Mouse (Mus musculus): Measurements from ENCODE around the gene Rad51d. TPM values are rescaled to one million over a fixed set of nuclear protein-coding genes. Genes with fewer than 3 reads are reported as not detected.

The Rad51d gene
- total and polyA plus RNA-seq, 2 experiments from 2014 or later: 8.9 to 9.7 TPM

DNA sequence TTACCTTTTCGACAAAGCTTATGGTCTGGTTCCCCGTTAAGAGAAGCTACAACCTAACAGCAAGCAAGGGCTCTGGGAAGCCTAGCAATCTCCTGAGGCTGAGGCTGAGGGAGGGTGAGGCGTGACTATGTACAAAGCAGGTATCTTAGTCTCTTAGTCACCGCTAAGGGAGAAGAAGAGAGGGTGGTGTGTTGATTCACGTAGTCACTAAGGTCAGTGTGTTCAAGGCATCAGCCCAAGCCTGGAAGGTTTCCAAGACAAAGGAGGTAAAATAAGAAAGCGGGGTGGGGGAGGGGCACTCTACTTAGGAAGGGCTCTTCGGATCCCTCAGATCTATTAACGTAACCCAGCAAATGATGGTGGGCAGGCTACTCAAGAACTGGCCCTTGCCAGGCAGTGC, 28.9 kb downstream of the Rad51d start:
- H3K4me3 ChIP-seq (ENCODE audit: low read length): no peak overlapping the region
- no peak overlapping the region for H3K9ac ChIP-seq (replicated peaks; ENCODE audit: low read length)
- no peak overlapping the region for H3K27ac ChIP-seq
- ATAC-seq (no peak), DNase-seq (ENCODE audit: low spot score) (no peak)
- no peaks in the 10 kb centered on the region for H3K4me1 ChIP-seq (ENCODE audit: insufficient read depth, low read length)
- no peaks in the 10 kb centered on the region for H3K27me3 ChIP-seq (ENCODE audit: insufficient read depth, low read length)
- no peaks in the 10 kb centered on the region for H3K36me3 ChIP-seq (ENCODE audit: insufficient read depth, low read length)
- H3K4me2 ChIP-seq (ENCODE audit: low read depth, low read length): no peak overlapping the region
- no peak for TF ChIP-seq CTCF (IDR thresholded peaks at IDR 0.05; ENCODE audit: low read depth)
- H3K9me3 ChIP-seq (ENCODE audit: low read length): no peaks in the 10 kb centered on the region
- 70% methylated on average over 8 of the region's 8 CpGs for WGBS

GRCm38 (mm10) chr11:82860759-82861158, 29.7 kb downstream of the Rad51d start:
- no peak overlapping the region for H3K27ac ChIP-seq
- DNase-seq (ENCODE audit: low spot score) (no peak), ATAC-seq (no peak)
- H3K36me3 ChIP-seq (ENCODE audit: insufficient read depth, low read length): no peaks in the 10 kb centered on the region
- no peak overlapping the region for H3K9ac ChIP-seq (replicated peaks; ENCODE audit: low read length)
- H3K4me1 ChIP-seq (ENCODE audit: insufficient read depth, low read length): no peaks in the 10 kb centered on the region
- H3K4me3 ChIP-seq (ENCODE audit: low read length): no peak overlapping the region
- 82% methylated on average over 6 of the region's 6 CpGs for WGBS
- no peaks in the 10 kb centered on the region for H3K9me3 ChIP-seq (ENCODE audit: low read length)
- no peak for TF ChIP-seq CTCF (IDR thresholded peaks at IDR 0.05; ENCODE audit: low read depth)
- H3K27me3 ChIP-seq (ENCODE audit: insufficient read depth, low read length): no peaks in the 10 kb centered on the region
- H3K4me2 ChIP-seq (ENCODE audit: low read depth, low read length): no peak overlapping the region

- WGBS: 73% methylated on average over 13 of the region's 13 CpGs
Observed at GRCm38 (mm10) chr11:82857307-82857848, 33.0 kb downstream of the Rad51d start.

GRCm38 (mm10) chr11:82856032-82856431, 34.4 kb downstream of the Rad51d start:
- Histone ChIP-seq H3K9ac (replicated peaks; ENCODE audit: low read length) (no peak overlapping the region), H3K9me3 (ENCODE audit: low read length) (no peaks in the 10 kb centered on the region), H3K36me3 (ENCODE audit: insufficient read depth, low read length) (no peaks in the 10 kb centered on the region), H3K4me2 (ENCODE audit: low read depth, low read length) (no peak overlapping the region), H3K27ac (no peak overlapping the region), H3K4me3 (ENCODE audit: low read length) (no peak overlapping the region), H3K27me3 (ENCODE audit: insufficient read depth, low read length) (no peaks in the 10 kb centered on the region), H3K4me1 (ENCODE audit: insufficient read depth, low read length) (no peaks in the 10 kb centered on the region)
- no peak for TF ChIP-seq CTCF (IDR thresholded peaks at IDR 0.05; ENCODE audit: low read depth)
- ATAC-seq (no peak), DNase-seq (ENCODE audit: low spot score) (peak; percentile 40)
- WGBS: 43% methylated on average over 10 of the region's 10 CpGs

More at GRCm38 (mm10) chr11:82857307-82857848, 33.0 kb downstream of the Rad51d start:
- Histone ChIP-seq H3K9ac (replicated peaks; ENCODE audit: low read length) (no peak overlapping the region), H3K4me2 (ENCODE audit: low read depth, low read length) (no peak overlapping the region), H3K4me1 (ENCODE audit: insufficient read depth, low read length) (no peaks in the 10 kb centered on the region), H3K27ac (no peak overlapping the region), H3K9me3 (ENCODE audit: low read length) (no peaks in the 10 kb centered on the region), H3K4me3 (ENCODE audit: low read length) (no peak overlapping the region), H3K27me3 (ENCODE audit: insufficient read depth, low read length) (no peaks in the 10 kb centered on the region), H3K36me3 (ENCODE audit: insufficient read depth, low read length) (no peaks in the 10 kb centered on the region)
- no peak for ATAC-seq
- no peak for DNase-seq (ENCODE audit: low spot score)
- no peak for TF ChIP-seq CTCF (IDR thresholded peaks at IDR 0.05; ENCODE audit: low read depth)

GRCm38 (mm10) chr11:82855327-82855973, 35.0 kb downstream of the Rad51d start:
- DNase-seq (ENCODE audit: low spot score): no peak
- no peak overlapping the region for H3K4me3 ChIP-seq (ENCODE audit: low read length)
- no peak overlapping the region for H3K4me2 ChIP-seq (ENCODE audit: low read depth, low read length)
- H3K9ac ChIP-seq (replicated peaks; ENCODE audit: low read length): no peak overlapping the region
- no peaks in the 10 kb centered on the region for H3K9me3 ChIP-seq (ENCODE audit: low read length)
- no peaks in the 10 kb centered on the region for H3K36me3 ChIP-seq (ENCODE audit: insufficient read depth, low read length)
- WGBS: 67% methylated on average over 9 of the region's 9 CpGs
- no peaks in the 10 kb centered on the region for H3K4me1 ChIP-seq (ENCODE audit: insufficient read depth, low read length)
- H3K27ac ChIP-seq: no peak overlapping the region
- no peak for ATAC-seq
- H3K27me3 ChIP-seq (ENCODE audit: insufficient read depth, low read length): no peaks in the 10 kb centered on the region
- TF ChIP-seq CTCF (IDR thresholded peaks at IDR 0.05; ENCODE audit: low read depth): no peak

GRCm38 (mm10) chr11:82854111-82854510, 36.3 kb downstream of the Rad51d start:
- TF ChIP-seq CTCF (IDR thresholded peaks at IDR 0.05; ENCODE audit: low read depth): no peak
- no peak for ATAC-seq
- 90% methylated on average over 6 of the region's 6 CpGs for WGBS

DNA sequence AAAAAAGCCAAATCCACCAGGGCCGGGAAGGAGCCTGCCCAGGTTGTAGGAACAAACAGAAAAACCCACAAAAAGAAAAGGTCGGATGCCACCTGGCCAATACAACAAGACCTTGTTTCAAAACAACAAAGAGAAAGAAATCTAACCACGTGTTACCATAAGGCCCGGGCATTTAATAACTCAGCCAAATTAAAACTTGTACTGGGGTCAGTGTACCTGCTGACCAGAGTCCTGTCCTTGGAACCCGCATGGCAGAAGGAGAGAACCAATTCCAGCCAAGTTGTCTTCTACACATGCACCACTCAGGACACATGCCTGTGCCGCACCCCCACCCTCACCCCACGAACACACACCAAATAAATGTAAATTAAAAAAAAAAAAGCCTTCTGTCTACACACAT, 37.5 kb downstream of the Rad51d start:
- Histone ChIP-seq H3K4me3 (ENCODE audit: low read length) (no peak overlapping the region), H3K4me2 (ENCODE audit: low read depth, low read length) (no peak overlapping the region), H3K27ac (no peak overlapping the region), H3K4me1 (ENCODE audit: insufficient read depth, low read length) (no peaks in the 10 kb centered on the region), H3K27me3 (ENCODE audit: insufficient read depth, low read length) (no peaks in the 10 kb centered on the region), H3K36me3 (ENCODE audit: insufficient read depth, low read length) (no peaks in the 10 kb centered on the region), H3K9me3 (ENCODE audit: low read length) (no peaks in the 10 kb centered on the region), H3K9ac (replicated peaks; ENCODE audit: low read length) (no peak overlapping the region)
- WGBS: 91% methylated on average over 7 of the region's 7 CpGs
- no peak for TF ChIP-seq CTCF (IDR thresholded peaks at IDR 0.05; ENCODE audit: low read depth)
- ATAC-seq (no peak), DNase-seq (ENCODE audit: low spot score) (no peak)

More at GRCm38 (mm10) chr11:82854111-82854510, 36.3 kb downstream of the Rad51d start:
- Histone ChIP-seq H3K4me3 (ENCODE audit: low read length) (no peak overlapping the region), H3K4me1 (ENCODE audit: insufficient read depth, low read length) (no peaks in the 10 kb centered on the region), H3K27ac (no peak overlapping the region), H3K27me3 (ENCODE audit: insufficient read depth, low read length) (no peaks in the 10 kb centered on the region), H3K9me3 (ENCODE audit: low read length) (no peaks in the 10 kb centered on the region), H3K4me2 (ENCODE audit: low read depth, low read length) (no peak overlapping the region), H3K36me3 (ENCODE audit: insufficient read depth, low read length) (no peaks in the 10 kb centered on the region), H3K9ac (replicated peaks; ENCODE audit: low read length) (no peak overlapping the region)
- no peak for DNase-seq (ENCODE audit: low spot score)
